Mouse (Mus musculus): ENCODE data around the gene Acaca.

GRCm38 (mm10) chr11:84391126-84391525 is 261.7 kb downstream of the Acaca start:
- no peak for TF ChIP-seq CTCF (IDR thresholded peaks at IDR 0.05; ENCODE audit: insufficient read depth, low read length)
- no peak for TF ChIP-seq POLR2A (IDR thresholded peaks at IDR 0.05; ENCODE audit: borderline replicate concordance, extremely low read depth, low read depth, low read length)
